In genomic region chr17:30973332-30973731, GRCm38 (mm10) we compare ENCODE assay signal across 10 mouse cellular contexts. TPM values are rescaled to one million over a fixed set of nuclear protein-coding genes. Genes with fewer than 3 reads are reported as not detected.
DNase-seq lines count a peak whose midpoint lies in the region; ATAC-seq and TF ChIP-seq lines count a peak whose summit lies in the region.
"Had no signal": no experiment of that assay in that cellular context is flagged by ENCODE, and none has a peak within 500 bp of the region (broad histone marks: within the 10 kb centered on the region; RNA-seq: fewer than 3 reads in every experiment).

No protein-coding gene starts in this region.

- H3K9ac ChIP-seq in liver, postnatal 0 days (replicated peaks): no peak overlapping the region

- no peaks in the 10 kb centered on the region for H3K9me3 ChIP-seq in liver, postnatal 0 days (ENCODE audit: low read length)

- ATAC-seq in liver, postnatal 0 days: no peak
- ATAC-seq: hindbrain, embryonic 16.5 days had no signal

- H3K4me1 ChIP-seq in liver, postnatal 0 days (ENCODE audit: insufficient read depth): no peaks in the 10 kb centered on the region

- no peak overlapping the region for H3K27ac ChIP-seq in liver, postnatal 0 days (ENCODE audit: low read depth)

- H3K4me2 ChIP-seq in liver, postnatal 0 days (ENCODE audit: low read depth, low read length): no peak overlapping the region
- H3K4me2 ChIP-seq: liver, embryonic 11.5 days had no signal

- intact Hi-C loops in heart, postnatal 10 days (cut with DNase I): no loop called here

- no peak overlapping the region for H3K4me3 ChIP-seq in liver, postnatal 0 days (ENCODE audit: low read depth, low read length)

- no peaks in the 10 kb centered on the region for H3K27me3 ChIP-seq in liver, postnatal 0 days (ENCODE audit: insufficient read depth, low read length)

- no peaks in the 10 kb centered on the region for H3K36me3 ChIP-seq in liver, postnatal 0 days (replicated peaks; ENCODE audit: insufficient read depth, low read length)

- TF ChIP-seq EP300 in liver, postnatal 0 days (IDR thresholded peaks at IDR 0.05; ENCODE audit: low read depth): no peak

- TF ChIP-seq CTCF in liver, postnatal 0 days (IDR thresholded peaks at IDR 0.05; ENCODE audit: low read depth): no peak

- whole genome bisulfite sequencing in liver, postnatal 0 days (ENCODE audit: insufficient replicate concordance): 33% methylated on average over 6 of the region's 6 CpGs

- peak; percentile 72 to 73 for DNase-seq in cerebellum, postnatal 10 days
- no peak for DNase-seq in cerebellum, adult 11-12 months
- peak; percentile 20 for DNase-seq in layer of hippocampus, adult 9-10 months (ENCODE audit: low spot score)
- no peak for DNase-seq in layer of hippocampus, postnatal 36 days
- peak; percentile 27 to 46 for DNase-seq in heart, postnatal 10 days
- DNase-seq in lung, postnatal 10 days: peak; percentile 49
- DNase-seq in liver, postnatal 0 days: no peak
- DNase-seq in embryo, embryonic 9.5 days (ENCODE audit: extremely low spot score): no peak

RNA-seq across cellular contexts. Expression of gene Umodl1, which starts 18.9 kb away (rescaled TPM):
- total RNA-seq in layer of hippocampus, postnatal 36 days (2021): under 1 TPM; 0.35 to 0.42 TPM
- not detected for total RNA-seq in heart, postnatal 10 days (2021)
- polyA plus RNA-seq in liver, postnatal 0 days (2015; fragmentation: Nextera tagmentation; extraction: Ambion mirVana): 0.05 and 0.17 TPM in 2 replicates
- polyA plus RNA-seq: liver, embryonic 11.5 days had no signal

Comparison
In these comparisons a context has a peak if more than half of its experiments do, and no peak if none do; other contexts are left out.
1. DNase-seq: peak in cerebellum, postnatal 10 days (2 of 2), layer of hippocampus, adult 9-10 months (single experiment), heart, postnatal 10 days (2 of 2) and lung, postnatal 10 days (single experiment); none in cerebellum, adult 11-12 months (single experiment), layer of hippocampus, postnatal 36 days (0 of 2), liver, postnatal 0 days (single experiment) and embryo, embryonic 9.5 days (single experiment).